Mouse (Mus musculus) testis, adult 10 weeks (tissue): ENCODE measurements around the gene Ccng1. TPM values are rescaled to one million over a fixed set of nuclear protein-coding genes. Genes with fewer than 3 reads are reported as not detected.

Source experiments
- polyA plus RNA-seq: library from polyadenylated mRNA; stranded (reverse); fragments of 350-450 nt; fragmentation: Illumina TruSeq; extraction: RNeasy Lipid Tissue Mini Kit (QIAGEN cat#74804); gene quantifications from one replicate; pipeline ENCODE4 v1.2.3, GENCODE M21; 2014; ENCODE audit warnings: low read depth, low replicate concordance

The Ccng1 gene
- 23.5 TPM for polyA plus RNA-seq

DNA sequence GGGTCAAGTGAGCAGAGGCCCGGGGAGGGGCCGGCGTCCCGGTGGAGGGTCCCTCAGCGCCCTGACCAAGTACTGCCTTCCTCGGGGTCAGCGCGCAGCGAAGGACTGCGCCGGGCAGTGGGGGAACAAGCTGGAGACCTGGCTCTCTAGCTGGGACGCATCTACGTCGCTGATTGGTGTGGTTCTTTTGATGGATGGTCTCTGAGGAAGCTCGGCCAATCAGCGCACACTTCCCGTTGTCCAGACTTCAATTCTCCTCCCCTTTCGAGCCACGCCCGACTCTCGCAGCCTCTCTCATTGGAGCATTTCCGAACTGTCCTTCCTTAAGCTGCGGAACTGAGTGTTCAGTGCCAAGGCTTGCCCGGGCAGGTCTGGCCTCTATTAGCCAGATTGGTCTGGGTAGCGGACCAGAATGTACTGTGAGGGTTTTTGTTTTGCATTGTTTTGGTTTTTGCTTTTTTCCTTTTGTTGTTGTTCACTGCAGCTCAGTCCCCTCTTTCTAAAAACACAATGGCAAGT lies at the start of gene Ccng1:
Ccng1 (minus strand) TSS at position 203 of the 519 bp plus-strand sequence.

DNA sequence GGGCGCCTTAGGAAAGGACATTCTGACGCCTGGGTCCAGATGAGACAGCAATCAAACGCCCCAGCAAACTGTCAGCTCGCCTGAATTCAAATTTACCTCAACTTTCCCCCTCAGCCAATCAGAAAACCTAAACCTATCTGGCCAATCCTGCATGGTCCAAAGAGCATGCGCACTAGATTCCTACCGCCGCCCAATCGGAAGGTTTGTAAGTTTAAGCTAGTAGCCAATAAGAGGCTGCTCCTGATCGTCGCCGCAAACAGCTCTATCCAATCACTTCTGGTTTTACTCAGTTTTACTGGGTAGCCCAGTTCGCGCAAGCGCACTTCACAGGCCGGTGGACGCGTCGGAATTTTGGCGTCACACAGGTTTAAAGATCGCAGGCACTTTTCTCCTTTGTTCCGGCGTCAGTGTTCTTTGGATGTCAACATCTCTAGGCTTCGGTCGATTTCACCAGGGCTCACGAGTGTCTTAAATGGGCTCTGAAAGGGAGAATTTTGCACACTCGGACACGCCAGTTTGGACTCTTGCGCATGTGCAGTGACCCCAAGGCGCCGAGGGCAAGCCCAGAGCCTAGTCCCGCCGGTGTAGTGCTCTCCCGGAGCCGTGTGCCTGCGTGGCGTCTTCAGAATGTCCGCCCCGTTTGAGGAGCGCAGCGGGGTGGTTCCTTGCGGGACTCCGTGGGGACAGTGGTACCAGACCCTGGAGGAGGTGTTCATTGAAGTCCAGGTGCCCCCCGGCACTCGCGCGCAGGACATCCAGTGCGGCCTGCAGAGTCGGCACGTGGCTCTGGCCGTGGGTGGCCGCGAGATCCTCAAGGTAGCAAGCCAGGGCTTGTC lies 21.6 kb downstream of the Ccng1 start, which contains the start of the genes Hmmr and Nudcd2:
Hmmr (minus strand) TSS at position 84 of the 836 bp plus-strand sequence.
Nudcd2 (plus strand) TSS at position 329 of the 836 bp plus-strand sequence.

Other genes with a start within 250 kb of the Ccng1 start
- 22.7 TPM for gene Mat2b, start 60.1 kb downstream of the Ccng1 start, polyA plus RNA-seq
- gene Hmmr, start 21.9 kb downstream of the Ccng1 start, polyA plus RNA-seq = 24.9 TPM
- 76.9 TPM for gene Nudcd2, start 21.6 kb downstream of the Ccng1 start, polyA plus RNA-seq